Mouse (Mus musculus): Measurements from ENCODE around the gene Epb41l4b. TPM values are rescaled to one million over a fixed set of nuclear protein-coding genes. Genes with fewer than 3 reads are reported as not detected.

Gene Epb41l4b
- polyA plus RNA-seq, 1 experiment from 2014 or later = 2.4 TPM

- DNase-seq (ENCODE audit: low spot score) = peak; percentile 93
Measured at GRCm38 (mm10) chr4:56946641-56947640, 196.3 kb downstream of the Epb41l4b start, which contains the start of gene Tmem245. Gene Tmem245, minus strand, starts transcription at chr4:56947437.

- no peak for DNase-seq (ENCODE audit: low spot score)
Measured at GRCm38 (mm10) chr4:56946180-56946579, 197.1 kb downstream of the Epb41l4b start.

GRCm38 (mm10) chr4:56944286-56944685 is 199.0 kb downstream of the Epb41l4b start:
- no peak for DNase-seq (ENCODE audit: low spot score)

- no peak for DNase-seq (ENCODE audit: low spot score)
Measured at GRCm38 (mm10) chr4:56943258-56943657, 200.0 kb downstream of the Epb41l4b start.

- DNase-seq (ENCODE audit: low spot score) = no peak
Measured at GRCm38 (mm10) chr4:56942567-56942966, 200.7 kb downstream of the Epb41l4b start.

Other genes with a start within 250 kb of the Epb41l4b start
- gene Tmem245, start 196.0 kb downstream of the Epb41l4b start, polyA plus RNA-seq (2015; fragmentation: Nextera tagmentation; extraction: Ambion mirVana) = 4.0 and 6.0 TPM in 2 replicates
- gene Frrs1l, start 153.0 kb downstream of the Epb41l4b start, polyA plus RNA-seq (2015; fragmentation: Nextera tagmentation; extraction: Ambion mirVana) = 0.04 TPM in 1 of 2 replicates, not detected in the other
- 2.4 and 2.6 TPM in 2 replicates for gene Ptpn3, start 158.4 kb upstream of the Epb41l4b start, polyA plus RNA-seq (2015; fragmentation: Nextera tagmentation; extraction: Ambion mirVana)